Mouse (Mus musculus) large intestine, adult 2 months (tissue): ENCODE results near the gene Ppp1r17. TPM values are rescaled to one million over a fixed set of nuclear protein-coding genes. Genes with fewer than 3 reads are reported as not detected.

ENCODE experiments used
- polyA plus RNA-seq: library from polyadenylated mRNA; depleted of rRNA; stranded (reverse); fragments of >200 nt; gene quantifications from 2 replicates; pipeline ENCODE4 v1.2.3, GENCODE M21; 2012; rRNA removed

The Ppp1r17 gene
- polyA plus RNA-seq, 1 experiment = not detected

Other genes with a start within 250 kb of the Ppp1r17 start
- 0.16 and 0.36 TPM in 2 replicates for gene Itprid1, start 180.6 kb upstream of the Ppp1r17 start, polyA plus RNA-seq